Mouse (Mus musculus) brain, embryonic 14.5 days (tissue): ENCODE data around the gene Gm5767. TPM values are rescaled to one million over a fixed set of nuclear protein-coding genes. Genes with fewer than 3 reads are reported as not detected.
"Not testable (repeated sequence)": the region's sequence is repeated elsewhere in the genome, so short reads cannot be mapped to it uniquely, and the experiment has no call there.

Experiments
- DNase-seq: peaks from one replicate; pipeline ENCODE4 v3.0.0-alpha.2; 2011; ENCODE audit warnings: low read depth
- CTCF ChIP-seq: fragments of 200-500 bp; IDR thresholded peaks from 2 replicates; pipeline ENCODE4 v1.5.1; 2012; ENCODE audit warnings: inconsistent platforms, mild to moderate bottlenecking, moderate library complexity, borderline replicate concordance; ENCODE audit not compliant: insufficient read depth, insufficient read length; ENCODE audit errors: extremely low read depth
- POLR2A ChIP-seq: fragments of 200-500 bp; IDR thresholded peaks from 2 replicates; pipeline ENCODE4 v1.6.1; 2012; ENCODE audit warnings: mild to moderate bottlenecking, inconsistent platforms, borderline replicate concordance; ENCODE audit not compliant: poor library complexity, insufficient read depth, insufficient read length, severe bottlenecking; ENCODE audit errors: extremely low read depth
- polyA plus RNA-seq: library from polyadenylated mRNA; depleted of rRNA; stranded (reverse); fragments of >200 nt; gene quantifications from 2 replicates; pipeline ENCODE4 v1.2.3, GENCODE M21; 2012; rRNA removed

Gene Gm5767
- polyA plus RNA-seq, 1 experiment, result not detected

GRCm38 (mm10) chr16:8689979-8690656 lies 9.5 kb downstream of the Gm5767 start:
- TF ChIP-seq CTCF, result no peak
- TF ChIP-seq POLR2A, result no peak
- DNase-seq, result peak; percentile 79

GRCm38 (mm10) chr16:8691206-8691605 lies 10.6 kb downstream of the Gm5767 start:
- DNase-seq, result no peak
- TF ChIP-seq CTCF, result no peak
- no peak for TF ChIP-seq POLR2A

- DNase-seq, result no peak
- no peak for TF ChIP-seq POLR2A
- no peak for TF ChIP-seq CTCF
Observed at GRCm38 (mm10) chr16:8699556-8699955, 19.0 kb downstream of the Gm5767 start.

GRCm38 (mm10) chr16:8700586-8700985 lies 20.0 kb downstream of the Gm5767 start:
- no peak for TF ChIP-seq CTCF
- TF ChIP-seq POLR2A, result no peak
- DNase-seq, result peak; percentile 16

- TF ChIP-seq CTCF (no peak), POLR2A (no peak)
- peak; percentile 31 for DNase-seq
Observed at GRCm38 (mm10) chr16:8711998-8712397, 31.4 kb downstream of the Gm5767 start.

- TF ChIP-seq CTCF (no peak), POLR2A (no peak)
- no peak for DNase-seq
Observed at GRCm38 (mm10) chr16:8714851-8715250, 34.3 kb downstream of the Gm5767 start.

GRCm38 (mm10) chr16:8715513-8716080 lies 35.0 kb downstream of the Gm5767 start:
- DNase-seq, result no peak
- TF ChIP-seq CTCF (no peak), POLR2A (no peak)

- DNase-seq, result no peak
Observed at GRCm38 (mm10) chr16:8716300-8716699, 35.7 kb downstream of the Gm5767 start.

GRCm38 (mm10) chr16:8717744-8718143 lies 37.2 kb downstream of the Gm5767 start:
- TF ChIP-seq CTCF, result no peak
- TF ChIP-seq POLR2A, result no peak
- DNase-seq, result no peak

More at GRCm38 (mm10) chr16:8716300-8716699, 35.7 kb downstream of the Gm5767 start:
- TF ChIP-seq POLR2A, result no peak
- TF ChIP-seq CTCF, result no peak

- TF ChIP-seq CTCF (no peak), POLR2A (no peak)
Observed at GRCm38 (mm10) chr16:8720447-8720846, 39.9 kb downstream of the Gm5767 start.

GRCm38 (mm10) chr16:8724031-8724430 lies 43.5 kb downstream of the Gm5767 start:
- no peak for TF ChIP-seq CTCF
- no peak for TF ChIP-seq POLR2A
- no peak for DNase-seq

More at GRCm38 (mm10) chr16:8720447-8720846, 39.9 kb downstream of the Gm5767 start:
- DNase-seq, result no peak

GRCm38 (mm10) chr16:8725807-8726206 lies 45.2 kb downstream of the Gm5767 start:
- no peak for DNase-seq
- no peak for TF ChIP-seq POLR2A
- no peak for TF ChIP-seq CTCF

GRCm38 (mm10) chr16:8728111-8728748 lies 47.7 kb downstream of the Gm5767 start:
- TF ChIP-seq POLR2A (no peak), CTCF (no peak)
- no peak for DNase-seq

GRCm38 (mm10) chr16:8731630-8732029 lies 51.1 kb downstream of the Gm5767 start:
- TF ChIP-seq POLR2A (no peak), CTCF (no peak)
- DNase-seq, result no peak

GRCm38 (mm10) chr16:8732450-8732849 lies 51.9 kb downstream of the Gm5767 start:
- not testable (repeated sequence) for DNase-seq

Other genes with a start within 250 kb of the Gm5767 start
- 66.5 and 70.5 TPM in 2 replicates for gene Mettl22, start 210.0 kb upstream of the Gm5767 start, polyA plus RNA-seq
- 49.2 and 59.8 TPM in 2 replicates for gene Abat, start 167.3 kb upstream of the Gm5767 start, polyA plus RNA-seq
- gene Pmm2, start 43.1 kb upstream of the Gm5767 start, polyA plus RNA-seq, result 56.6 and 62.4 TPM in 2 replicates
- gene Tmem186, start 43.1 kb upstream of the Gm5767 start, polyA plus RNA-seq, result 21.0 and 23.3 TPM in 2 replicates
- gene Carhsp1, start 8.6 kb upstream of the Gm5767 start, polyA plus RNA-seq, result 138 and 149 TPM in 2 replicates
- 103 and 127 TPM in 2 replicates for gene Usp7, start 111.5 kb downstream of the Gm5767 start, polyA plus RNA-seq
- gene 1810013L24Rik, start 149.3 kb downstream of the Gm5767 start, polyA plus RNA-seq, result 35.2 and 52.2 TPM in 2 replicates